Mouse (Mus musculus) G1E (cell line): ENCODE measurements around the gene Acin1. TPM values are rescaled to one million over a fixed set of nuclear protein-coding genes. Genes with fewer than 3 reads are reported as not detected.
A peak's percentile ranks its signal among the peaks of the same experiment; 100 is the strongest.
"Not testable (repeated sequence)": the region's sequence is repeated elsewhere in the genome, so short reads cannot be mapped to it uniquely, and the experiment has no call there.

Experiments
- ATAC-seq: 2 replicates; pipeline ENCODE4 v1.8.0; 2016; ENCODE audit warnings: mild to moderate bottlenecking; ENCODE audit not compliant: insufficient number of reproducible peaks, poor library complexity, low FRiP score, severe bottlenecking; ENCODE audit errors: extremely low read depth
- DNase-seq: peaks from one replicate; pipeline ENCODE4 v3.0.0; 2012; ENCODE audit warnings: low spot score
- H3K27me3 ChIP-seq: 2 replicates; pipeline ENCODE4 v1.6.1; 2012; ENCODE audit warnings: mild to moderate bottlenecking, low read length, inconsistent platforms; ENCODE audit not compliant: insufficient read depth
- H3K36me3 ChIP-seq: replicated peaks from 2 replicates; pipeline ENCODE3; 2012; ENCODE audit warnings: mild to moderate bottlenecking, inconsistent platforms
- H3K4me1 ChIP-seq: 2 replicates; pipeline ENCODE4 v1.6.1; 2012; ENCODE audit warnings: low read depth, low read length, inconsistent platforms, mixed read lengths; ENCODE audit not compliant: insufficient read depth
- H3K4me3 ChIP-seq: 2 replicates; pipeline ENCODE4 v1.5.1; 2012; ENCODE audit warnings: low read depth, mild to moderate bottlenecking, inconsistent platforms, low read length, moderate library complexity, mixed read lengths
- H3K9me3 ChIP-seq: replicated peaks from 2 replicates; pipeline ENCODE4 v1.6.1; 2012; ENCODE audit warnings: inconsistent platforms
- CTCF ChIP-seq: IDR thresholded peaks from 2 replicates; pipeline ENCODE4 v1.5.1; 2012; ENCODE audit warnings: low read depth, low read length, inconsistent platforms, mixed read lengths
- GATA1 ChIP-seq: IDR thresholded peaks from 2 replicates; pipeline ENCODE4 v1.6.1; 2012; ENCODE audit warnings: borderline replicate concordance, low read length, inconsistent platforms, mixed read lengths
- GATA2 ChIP-seq: IDR thresholded peaks from 2 replicates; pipeline ENCODE4 v1.6.1; 2012; ENCODE audit warnings: low read depth, low read length, inconsistent platforms, borderline replicate concordance
- POLR2AphosphoS5 ChIP-seq: IDR thresholded peaks from 2 replicates; pipeline ENCODE4 v1.6.1; 2012; ENCODE audit warnings: low read depth, low read length, inconsistent platforms; ENCODE audit not compliant: insufficient replicate concordance
- TAL1 ChIP-seq: conservative IDR thresholded peaks from 2 replicates; pipeline ENCODE4 v1.6.1; 2012; ENCODE audit warnings: low read depth, low read length, inconsistent platforms, mixed read lengths
- polyA plus RNA-seq: library from polyadenylated mRNA; stranded (reverse); fragments of >175 nt; gene quantifications from 2 replicates; pipeline ENCODE4 v1.2.3, GENCODE M21; 2012
- total RNA-seq, 2 experiments: library from RNA; stranded (forward) in 1 of 2; stranded (reverse) in 1 of 2; fragments of 200-1000 nt in 1 of 2; fragments of >200 nt in 1 of 2; fragmentation: Nextera tagmentation in 1 of 2; gene quantifications; 2 replicates each; pipeline ENCODE4 v1.2.3; 2014 to 2017

Acin1 gene
- total and polyA plus RNA-seq, 3 experiments = 125 to 697 (median 298) TPM

- TF ChIP-seq GATA1 (no peak), GATA2 (no peak), CTCF (no peak), POLR2AphosphoS5 (no peak), TAL1 (no peak)
- Histone ChIP-seq H3K27me3 (peaks cover 28% of the 10 kb centered on the region), H3K9me3 (no peaks in the 10 kb centered on the region), H3K4me3 (no peak overlapping the region), H3K4me1 (peaks cover 36% of the 10 kb centered on the region), H3K36me3 (no peaks in the 10 kb centered on the region)
- ATAC-seq (no peak), DNase-seq (no peak)
Observed at GRCm38 (mm10) chr14:54624976-54625375, 61.8 kb downstream of the Acin1 start.

DNA sequence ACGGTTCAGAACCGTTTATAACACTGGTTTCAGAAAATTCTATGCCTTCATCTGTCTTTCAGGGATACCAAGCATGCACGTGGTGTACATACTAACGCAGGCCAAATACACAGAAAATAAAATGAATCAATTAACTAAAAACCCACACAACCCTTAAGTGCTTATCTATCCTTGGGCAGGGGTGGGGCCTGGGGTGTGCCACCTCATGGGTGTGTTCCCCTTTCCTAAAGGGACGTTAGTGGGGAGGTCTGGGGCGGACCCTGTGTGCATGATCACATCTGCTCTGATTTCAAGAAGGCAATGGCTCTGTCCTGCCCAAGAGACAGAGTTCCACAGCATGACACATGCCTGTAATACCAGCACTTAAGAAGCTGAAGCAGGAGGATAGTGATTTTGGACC is 63.4 kb downstream of the Acin1 start:
- H3K4me1 ChIP-seq = peaks cover 27% of the 10 kb centered on the region
- no peaks in the 10 kb centered on the region for H3K36me3 ChIP-seq
- no peak for TF ChIP-seq POLR2AphosphoS5
- TF ChIP-seq GATA1 = no peak
- no peak for TF ChIP-seq GATA2
- TF ChIP-seq TAL1 = no peak
- TF ChIP-seq CTCF = no peak
- H3K4me3 ChIP-seq = no peak overlapping the region; the same call in 1 of the 2 replicates
- ATAC-seq (no peak), DNase-seq (peak; percentile 55)
- no peaks in the 10 kb centered on the region; the same call in 1 of the 2 replicates for H3K9me3 ChIP-seq
- peaks cover 27% of the 10 kb centered on the region for H3K27me3 ChIP-seq

DNA sequence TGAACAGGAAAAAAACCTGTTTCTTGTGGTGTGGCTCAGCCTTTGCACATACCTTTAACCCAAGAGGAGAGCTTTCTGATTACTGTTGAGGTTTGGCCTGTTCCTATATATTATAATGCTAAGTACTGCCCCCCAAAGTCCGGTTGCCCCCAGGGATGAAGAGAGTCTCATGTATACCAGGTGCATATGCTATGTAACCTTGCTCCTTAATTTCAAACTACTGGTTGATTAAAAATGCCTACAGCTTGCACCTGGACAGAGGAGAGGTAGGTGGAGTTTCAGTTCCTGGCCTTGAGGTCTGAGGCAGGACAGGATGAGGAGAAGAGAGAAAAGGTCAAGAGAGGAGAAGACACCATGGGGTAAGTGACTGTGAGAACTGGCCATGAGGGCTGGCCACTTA is 65.6 kb downstream of the Acin1 start, which contains the start of gene Psmb11:
Gene Psmb11, plus strand, starts transcription at position 301 of the 400 bp plus-strand sequence.
- peaks cover 30% of the 10 kb centered on the region for H3K4me1 ChIP-seq
- DNase-seq = no peak
- H3K4me3 ChIP-seq = no peak within 1 kb of the TSS
- ATAC-seq = no peak
- peaks cover 15% of the 10 kb centered on the region for H3K27me3 ChIP-seq
- peaks cover 3% of the 10 kb centered on the region for H3K36me3 ChIP-seq
- TF ChIP-seq GATA1 (no peak), POLR2AphosphoS5 (no peak)
- H3K9me3 ChIP-seq = no peaks in the 10 kb centered on the region; the same call in 1 of the 2 replicates

GRCm38 (mm10) chr14:54617897-54618365 is 68.8 kb downstream of the Acin1 start, which contains the start of gene Psmb5:
Psmb5 (minus strand) TSS chr14:54618022.
- peak within 1 kb of the TSS; percentile 77 for H3K4me3 ChIP-seq
- ATAC-seq = peak; percentile 84
- no peak for DNase-seq
- TF ChIP-seq CTCF (no peak), TAL1 (no peak), GATA2 (no peak), GATA1 (no peak), POLR2AphosphoS5 (no peak)
- peaks cover 28% of the 10 kb centered on the region for H3K36me3 ChIP-seq
- peaks cover 22% of the 10 kb centered on the region for H3K4me1 ChIP-seq
- H3K27me3 ChIP-seq = no peaks in the 10 kb centered on the region
- no peaks in the 10 kb centered on the region; the same call in 1 of the 2 replicates for H3K9me3 ChIP-seq

DNA sequence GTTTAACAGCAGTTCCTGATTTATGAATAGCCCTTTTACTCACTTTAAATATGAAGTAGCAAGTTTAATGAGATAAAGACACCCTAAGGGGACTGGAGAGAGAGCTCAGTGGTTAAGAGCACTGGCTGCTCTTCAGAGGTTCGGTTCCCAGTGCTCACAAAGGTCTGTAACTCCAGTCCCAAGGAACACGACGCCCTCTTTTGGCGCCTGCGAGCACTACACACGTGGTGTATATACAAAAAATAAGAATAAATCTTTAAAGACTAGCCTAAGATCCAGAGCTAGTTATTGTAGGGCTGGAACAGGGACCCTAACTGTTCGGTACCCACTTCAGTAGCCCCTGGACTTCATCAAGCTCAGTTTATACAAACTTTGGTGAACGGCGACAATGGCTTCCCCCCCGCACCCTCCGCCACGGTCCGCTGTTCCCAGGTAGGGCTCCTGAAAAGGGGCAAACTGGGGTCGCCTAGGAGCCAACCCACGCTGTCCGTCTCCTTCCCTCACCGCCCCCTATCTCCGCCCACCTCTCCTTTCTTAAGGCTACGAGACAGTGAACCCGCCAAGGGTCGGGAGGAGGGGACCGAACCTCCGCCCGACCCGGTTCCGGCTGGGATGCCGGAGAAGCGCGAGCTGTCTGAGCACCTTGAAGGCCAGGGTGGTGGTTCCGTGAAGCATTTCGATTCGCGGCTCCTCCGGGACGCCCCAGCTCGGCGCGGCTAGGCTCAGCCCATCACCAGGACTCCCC is 69.4 kb downstream of the Acin1 start:
- ATAC-seq (no peak), DNase-seq (no peak)
- TF ChIP-seq GATA2 (no peak), POLR2AphosphoS5 (no peak)

DNA sequence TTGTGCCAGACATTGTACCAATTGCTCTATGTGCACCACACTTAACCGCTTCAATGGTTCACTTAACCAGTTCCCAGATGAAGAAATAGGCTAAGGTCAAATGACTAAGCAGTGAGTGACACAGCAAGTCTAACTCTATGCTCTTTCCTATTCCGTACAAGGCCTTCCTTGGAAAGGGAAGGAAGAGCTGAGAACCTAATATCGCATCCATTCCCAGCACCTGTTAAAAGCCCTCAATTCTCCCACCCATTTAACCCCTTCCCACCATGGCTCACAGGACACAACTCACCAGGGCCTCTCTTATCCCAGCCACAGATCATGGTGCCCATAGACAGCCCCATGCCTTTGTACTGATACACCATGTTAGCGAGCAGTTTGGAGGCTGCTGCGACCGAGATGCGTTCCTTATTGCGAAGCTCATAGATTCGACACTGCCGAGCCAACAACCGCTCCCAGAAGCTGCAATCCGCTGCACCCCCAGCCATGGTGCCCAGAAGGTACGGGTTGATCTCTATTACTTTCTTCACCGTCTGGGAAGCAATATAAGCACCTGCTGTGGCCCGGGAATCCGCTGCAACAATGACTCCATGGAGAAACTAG is 70.4 kb downstream of the Acin1 start:
- TF ChIP-seq GATA2 = no peak
- TF ChIP-seq GATA1 = no peak
- no peak for TF ChIP-seq TAL1
- no peak for TF ChIP-seq CTCF
- TF ChIP-seq POLR2AphosphoS5 = no peak
- H3K9me3 ChIP-seq = no peaks in the 10 kb centered on the region; the same call in 1 of the 2 replicates
- H3K36me3 ChIP-seq = peaks cover 44% of the 10 kb centered on the region
- H3K4me1 ChIP-seq = peaks cover 14% of the 10 kb centered on the region
- DNase-seq (no peak), ATAC-seq (no peak)
- H3K27me3 ChIP-seq = no peaks in the 10 kb centered on the region
- no peak overlapping the region; the same call in 1 of the 2 replicates for H3K4me3 ChIP-seq

More for the DNA sequence above, 69.4 kb downstream of the Acin1 start:
- peak overlapping the region; percentile 77 for H3K4me3 ChIP-seq
- peaks cover 16% of the 10 kb centered on the region for H3K4me1 ChIP-seq
- no peaks in the 10 kb centered on the region; the same call in 1 of the 2 replicates for H3K9me3 ChIP-seq
- H3K36me3 ChIP-seq = peaks cover 34% of the 10 kb centered on the region
- no peaks in the 10 kb centered on the region for H3K27me3 ChIP-seq

GRCm38 (mm10) chr14:54614130-54614529 is 72.6 kb downstream of the Acin1 start:
- ATAC-seq, H3K27me3 ChIP-seq, DNase-seq, H3K4me3 ChIP-seq, H3K9me3 ChIP-seq: not testable (repeated sequence)
- Histone ChIP-seq H3K36me3 (peaks cover 59% of the 10 kb centered on the region), H3K4me1 (peaks cover 16% of the 10 kb centered on the region)
